Mouse (Mus musculus): ENCODE measurements around the gene Nrxn1.

GRCm38 (mm10) chr17:90599570-90600524 is 493.0 kb downstream of the Nrxn1 start:
- TF ChIP-seq POLR2A (IDR thresholded peaks at IDR 0.05; ENCODE audit: borderline replicate concordance, extremely low read depth, low read depth, low read length) (no peak), CTCF (IDR thresholded peaks at IDR 0.05; ENCODE audit: insufficient read depth, low read length) (no peak)
